ENCODE assay signal across 25 mouse cellular contexts in the genomic region with DNA sequence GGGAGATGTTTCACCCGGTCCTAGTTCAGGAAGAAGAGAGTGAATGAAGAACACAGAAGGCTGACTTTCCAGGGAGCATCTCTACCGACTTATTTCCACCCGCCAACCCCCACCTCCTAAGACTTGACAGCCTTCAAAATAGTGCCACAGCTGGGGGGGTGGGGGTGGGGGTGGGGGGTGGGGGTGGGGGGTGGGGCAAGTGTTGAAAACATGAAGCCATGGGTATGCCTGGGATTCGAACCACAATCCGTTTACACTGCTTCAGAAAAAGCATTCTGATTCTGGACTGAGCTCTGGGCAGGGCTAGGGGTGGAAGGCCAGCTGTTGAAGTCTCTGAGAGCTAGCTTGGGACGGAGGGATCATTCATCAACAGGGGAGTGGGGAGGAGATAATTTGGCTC. TPM values are rescaled to one million over a fixed set of nuclear protein-coding genes. Genes with fewer than 3 reads are reported as not detected.
A peak's percentile ranks its signal among the peaks of the same experiment; 100 is the strongest.
DNase-seq lines count a peak whose midpoint lies in the region; ATAC-seq lines count a peak whose summit lies in the region.
"Had no signal": no experiment of that assay in that cellular context is flagged by ENCODE, and none has a peak within 500 bp of the region (broad histone marks: within the 10 kb centered on the region; RNA-seq: fewer than 3 reads in every experiment).

No protein-coding gene starts in this region.

- intact Hi-C loops in heart, postnatal 14 days (cut with DNase I) = no loop called here

- H3K36me3 ChIP-seq in hindbrain, embryonic 13.5 days = no peaks in the 10 kb centered on the region
- H3K36me3 ChIP-seq in hindbrain, embryonic 16.5 days (ENCODE audit: control insufficient read depth, insufficient read depth, low read length) = no peaks in the 10 kb centered on the region
- H3K36me3 ChIP-seq in neural tube, embryonic 13.5 days = no peaks in the 10 kb centered on the region
- H3K36me3 ChIP-seq in neural tube, embryonic 15.5 days = no peaks in the 10 kb centered on the region
- H3K36me3 ChIP-seq: hindbrain, embryonic 15.5 days had no signal

- H3K4me1 ChIP-seq in hindbrain, embryonic 13.5 days (replicated peaks) = peaks cover 15% of the 10 kb centered on the region
- H3K4me1 ChIP-seq in hindbrain, embryonic 16.5 days (ENCODE audit: control insufficient read depth, insufficient read depth, low read depth, low read length) = no peaks in the 10 kb centered on the region
- peaks cover 18% of the 10 kb centered on the region for H3K4me1 ChIP-seq in neural tube, embryonic 13.5 days (replicated peaks)
- H3K4me1 ChIP-seq in neural tube, embryonic 15.5 days = peaks cover 19% of the 10 kb centered on the region
- H3K4me1 ChIP-seq: forebrain, embryonic 13.5 days had no signal

- DNase-seq in heart, adult 11 months = peak; percentile 56
- no peak for DNase-seq in heart, postnatal 14 days
- no peak for DNase-seq in neural tube, embryonic 10.5 days (ENCODE audit: extremely low spot score, low spot score)
- DNase-seq: adrenal gland, adult 2 months; adrenal gland, postnatal 25 days; B cell, adult 2 months; cerebellum, adult 18-20 months; cerebellum, adult 9-11 months; cerebellum, postnatal 36 days; forebrain, postnatal 0 days; gastrocnemius, postnatal 14 days; heart, postnatal 36 days had no signal

- H3K9me3 ChIP-seq in hindbrain, embryonic 13.5 days = no peaks in the 10 kb centered on the region
- H3K9me3 ChIP-seq in hindbrain, embryonic 16.5 days (ENCODE audit: control insufficient read depth, low read length) = no peaks in the 10 kb centered on the region
- H3K9me3 ChIP-seq in neural tube, embryonic 13.5 days = no peaks in the 10 kb centered on the region
- H3K9me3 ChIP-seq in neural tube, embryonic 15.5 days (replicated peaks) = no peaks in the 10 kb centered on the region
- H3K9me3 ChIP-seq: forebrain, embryonic 13.5 days; hindbrain, embryonic 15.5 days had no signal

- H3K4me3 ChIP-seq in hindbrain, embryonic 13.5 days = no peak overlapping the region
- H3K4me3 ChIP-seq in hindbrain, embryonic 16.5 days (ENCODE audit: low read length) = no peak overlapping the region
- H3K4me3 ChIP-seq in neural tube, embryonic 13.5 days = no peak overlapping the region
- no peak overlapping the region for H3K4me3 ChIP-seq in neural tube, embryonic 15.5 days (replicated peaks)
- H3K4me3 ChIP-seq: forebrain, embryonic 13.5 days; hindbrain, embryonic 15.5 days had no signal

- H3K27me3 ChIP-seq in hindbrain, embryonic 13.5 days = no peaks in the 10 kb centered on the region
- H3K27me3 ChIP-seq in hindbrain, embryonic 16.5 days (replicated peaks; ENCODE audit: control insufficient read depth, insufficient read depth, low read length) = no peaks in the 10 kb centered on the region
- H3K27me3 ChIP-seq in neural tube, embryonic 13.5 days = no peaks in the 10 kb centered on the region
- H3K27me3 ChIP-seq in neural tube, embryonic 15.5 days (replicated peaks) = no peaks in the 10 kb centered on the region
- H3K27me3 ChIP-seq: forebrain, embryonic 13.5 days; hindbrain, embryonic 15.5 days had no signal

- H3K9ac ChIP-seq in hindbrain, embryonic 13.5 days = no peak overlapping the region
- H3K9ac ChIP-seq in hindbrain, embryonic 16.5 days (ENCODE audit: low read depth, low read length) = no peak overlapping the region
- no peak overlapping the region for H3K9ac ChIP-seq in neural tube, embryonic 13.5 days
- no peak overlapping the region for H3K9ac ChIP-seq in neural tube, embryonic 15.5 days (replicated peaks)
- H3K9ac ChIP-seq: forebrain, embryonic 13.5 days; forebrain, postnatal 0 days; hindbrain, embryonic 15.5 days had no signal

- H3K27ac ChIP-seq in hindbrain, embryonic 13.5 days = peak overlapping the region; percentile 64; the same call in 1 of the 2 replicates
- no peak overlapping the region for H3K27ac ChIP-seq in hindbrain, embryonic 16.5 days (ENCODE audit: low read depth, low read length)
- H3K27ac ChIP-seq in neural tube, embryonic 13.5 days (replicated peaks) = peak overlapping the region; percentile 63
- peak overlapping the region; percentile 70 for H3K27ac ChIP-seq in neural tube, embryonic 15.5 days (replicated peaks)

- no peak for ATAC-seq in hindbrain, embryonic 13.5 days (ENCODE audit: low FRiP score)
- ATAC-seq in hindbrain, embryonic 16.5 days = no peak
- no peak for ATAC-seq in neural tube, embryonic 13.5 days (ENCODE audit: low read depth)
- no peak for ATAC-seq in neural tube, embryonic 15.5 days (ENCODE audit: low FRiP score)
- no peak for ATAC-seq in activated CD4-positive, CD25-positive, alpha-beta regulatory T cell, adult 4 months
- ATAC-seq: CD4-positive, CD25-positive, alpha-beta regulatory T cell, adult 4 months; forebrain, embryonic 13.5 days; forebrain, postnatal 0 days had no signal

- 59% methylated on average over 6 of the region's 6 CpGs for WGBS in hindbrain, embryonic 13.5 days
- 52% methylated on average over 6 of the region's 6 CpGs for WGBS in hindbrain, embryonic 16.5 days
- WGBS in neural tube, embryonic 13.5 days = 52% methylated on average over 6 of the region's 6 CpGs
- WGBS in neural tube, embryonic 15.5 days = 58% methylated on average over 6 of the region's 6 CpGs

- no peak overlapping the region for H3K4me2 ChIP-seq in hindbrain, embryonic 13.5 days
- H3K4me2 ChIP-seq in hindbrain, embryonic 16.5 days (ENCODE audit: low read length) = no peak overlapping the region
- H3K4me2 ChIP-seq in neural tube, embryonic 13.5 days = no peak overlapping the region
- no peak overlapping the region for H3K4me2 ChIP-seq in neural tube, embryonic 15.5 days
- H3K4me2 ChIP-seq: forebrain, embryonic 13.5 days; heart, embryonic 11.5 days; hindbrain, embryonic 15.5 days had no signal

RNA-seq across cellular contexts. Expression of gene Il12b, which starts 23.4 kb away (rescaled TPM):
- total RNA-seq in heart, postnatal 14 days (2021) = not detected
- polyA plus RNA-seq in hindbrain, embryonic 13.5 days (2015; fragmentation: Nextera tagmentation; extraction: Ambion mirVana) = 0.17 TPM in 1 of 2 replicates, not detected in the other
- not detected in 2 replicates for polyA plus RNA-seq in hindbrain, embryonic 16.5 days (2015; fragmentation: Nextera tagmentation; extraction: Ambion mirVana)
- polyA plus RNA-seq in neural tube, embryonic 13.5 days (2015; fragmentation: Nextera tagmentation; extraction: Ambion mirVana) = not detected in 2 replicates
- not detected in 2 replicates for polyA plus RNA-seq in neural tube, embryonic 15.5 days (2015; fragmentation: Nextera tagmentation; extraction: Ambion mirVana)
- polyA plus RNA-seq in activated CD4-positive, CD25-positive, alpha-beta regulatory T cell, adult 4 months (2017; shearing (Covaris generic)) = not detected
- total RNA-seq: adrenal gland, adult 2 months; adrenal gland, postnatal 25 days; forebrain, postnatal 0 days; gastrocnemius, adult 18-20 months; gastrocnemius, postnatal 14 days; heart, postnatal 36 days; MEL had no signal
- polyA plus RNA-seq: adrenal gland, adult 2 months; CD4-positive, CD25-positive, alpha-beta regulatory T cell, adult 4 months; forebrain, embryonic 13.5 days; forebrain, postnatal 0 days; heart, embryonic 11.5 days; heart, embryonic 16.5 days; hindbrain, embryonic 15.5 days; intestine, embryonic 14.5 days had no signal

RNA-seq across cellular contexts. Expression of gene Ublcp1, which starts 47.0 kb away (rescaled TPM):
- 10 to 100 TPM; 30.8 to 44.3 TPM for total RNA-seq in heart, postnatal 14 days (2021)
- 60.1 and 62.9 TPM in 2 replicates for polyA plus RNA-seq in hindbrain, embryonic 13.5 days (2015; fragmentation: Nextera tagmentation; extraction: Ambion mirVana)
- 57.2 and 60.6 TPM in 2 replicates for polyA plus RNA-seq in hindbrain, embryonic 16.5 days (2015; fragmentation: Nextera tagmentation; extraction: Ambion mirVana)
- 65.7 and 74.4 TPM in 2 replicates for polyA plus RNA-seq in neural tube, embryonic 13.5 days (2015; fragmentation: Nextera tagmentation; extraction: Ambion mirVana)
- polyA plus RNA-seq in neural tube, embryonic 15.5 days (2015; fragmentation: Nextera tagmentation; extraction: Ambion mirVana) = 60.5 and 61.7 TPM in 2 replicates
- 10 to 100 TPM; 41.0 to 42.9 TPM for polyA plus RNA-seq in activated CD4-positive, CD25-positive, alpha-beta regulatory T cell, adult 4 months (2017; shearing (Covaris generic))
